Mouse (Mus musculus): ENCODE measurements around the gene Prss16. TPM values are rescaled to one million over a fixed set of nuclear protein-coding genes. Genes with fewer than 3 reads are reported as not detected.

Gene Prss16
- polyA plus RNA-seq, 1 experiment from 2014 or later = 135 TPM

DNA sequence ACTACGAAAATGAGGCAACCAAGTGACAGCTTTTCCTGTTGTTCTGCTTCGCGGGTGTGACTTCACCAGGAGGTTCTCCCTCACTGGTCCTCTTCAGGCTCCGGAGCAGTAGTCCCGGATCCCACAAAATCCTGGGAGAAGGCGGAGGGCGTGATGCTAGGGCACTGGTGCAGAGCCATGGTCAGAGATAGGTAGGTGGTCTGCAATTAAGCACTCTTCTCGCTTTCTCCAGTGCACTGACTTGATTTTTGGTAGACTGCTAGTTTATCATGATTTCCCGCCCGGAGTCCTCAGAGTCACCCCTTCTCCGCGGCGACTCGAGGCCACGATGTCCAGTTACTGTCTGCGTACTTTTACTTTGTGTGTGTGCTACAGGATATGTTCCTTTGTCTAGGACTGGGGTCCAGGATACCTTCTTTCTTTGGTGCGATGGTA, 4.9 kb upstream of the Prss16 start:
- ATAC-seq (replicated peaks; ENCODE audit: extremely low read depth, insufficient read depth, low FRiP score) = no peak
- WGBS = 13% methylated on average over 17 of the region's 17 CpGs
- Histone ChIP-seq H3K9ac (ENCODE audit: low read length) (no peak overlapping the region), H3K36me3 (ENCODE audit: control insufficient read depth, insufficient read depth) (no peaks in the 10 kb centered on the region), H3K27ac (ENCODE audit: low read length) (no peak overlapping the region; the same call in 1 of the 2 replicates), H3K9me3 (replicated peaks; ENCODE audit: control insufficient read depth, low read length) (no peaks in the 10 kb centered on the region), H3K4me1 (ENCODE audit: control insufficient read depth, insufficient read depth, low read length) (peaks cover 6% of the 10 kb centered on the region), H3K4me2 (ENCODE audit: low read depth, low read length) (peak overlapping the region; percentile 56), H3K27me3 (ENCODE audit: control insufficient read depth, insufficient read depth, low read length) (peaks cover 43% of the 10 kb centered on the region), H3K4me3 (ENCODE audit: low read length) (peak overlapping the region; percentile 38)

DNA sequence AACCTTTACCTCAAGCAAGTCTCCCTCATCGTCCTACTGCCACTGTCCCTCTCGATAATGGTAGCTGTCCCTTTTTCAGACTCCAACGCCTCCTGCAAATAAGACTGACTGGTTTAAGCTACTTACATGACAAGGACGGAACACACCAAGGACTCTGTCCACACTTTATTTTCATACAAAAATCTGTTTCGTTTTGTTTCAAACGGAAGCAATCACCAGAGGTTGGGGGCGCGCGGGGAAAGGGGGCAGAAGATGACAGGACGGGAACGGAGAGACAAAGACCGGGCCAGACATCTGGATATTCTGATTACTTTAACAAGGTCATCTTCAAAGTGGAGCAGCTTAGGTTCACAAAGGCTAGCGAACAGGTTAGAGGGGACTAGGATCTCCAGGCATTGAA, 4.2 kb upstream of the Prss16 start:
- Histone ChIP-seq H3K4me1 (ENCODE audit: control insufficient read depth, insufficient read depth, low read length) (peaks cover 6% of the 10 kb centered on the region), H3K36me3 (ENCODE audit: control insufficient read depth, insufficient read depth) (no peaks in the 10 kb centered on the region), H3K4me3 (ENCODE audit: low read length) (0 out of 2 replicates have a peak overlapping the region, but pooled peaks have one; percentile 10), H3K9me3 (replicated peaks; ENCODE audit: control insufficient read depth, low read length) (no peaks in the 10 kb centered on the region), H3K9ac (ENCODE audit: low read length) (no peak overlapping the region), H3K4me2 (ENCODE audit: low read depth, low read length) (peak overlapping the region; percentile 56; the same call in 1 of the 2 replicates), H3K27ac (ENCODE audit: low read length) (no peak overlapping the region), H3K27me3 (ENCODE audit: control insufficient read depth, insufficient read depth, low read length) (peaks cover 48% of the 10 kb centered on the region)
- 26% methylated on average over 13 of the region's 13 CpGs for WGBS
- ATAC-seq (replicated peaks; ENCODE audit: extremely low read depth, insufficient read depth, low FRiP score) = no peak

DNA sequence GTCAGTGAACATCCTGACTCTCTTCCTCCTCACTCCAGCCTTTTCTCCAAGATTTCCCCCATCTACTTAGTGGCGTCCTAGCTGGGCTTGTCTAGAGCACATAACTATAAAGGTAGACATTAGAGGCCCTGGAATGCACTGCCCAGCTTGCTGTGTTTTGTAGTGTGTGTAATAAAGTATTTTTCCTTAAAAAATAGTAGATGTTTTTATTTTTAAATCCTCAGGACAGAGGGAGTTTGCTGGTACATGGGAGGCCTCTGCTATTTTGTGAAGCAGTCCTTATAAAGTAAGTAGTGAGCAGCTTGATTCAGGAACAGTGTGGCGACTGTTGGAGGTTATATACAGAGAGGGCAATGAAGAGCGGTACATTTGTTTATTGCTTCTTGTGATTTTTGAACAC, 835 bp downstream of the Prss16 start:
- Histone ChIP-seq H3K4me2 (ENCODE audit: low read depth, low read length) (no peak overlapping the region), H3K9ac (ENCODE audit: low read length) (no peak overlapping the region), H3K4me1 (ENCODE audit: control insufficient read depth, insufficient read depth, low read length) (peaks cover 10% of the 10 kb centered on the region), H3K27me3 (ENCODE audit: control insufficient read depth, insufficient read depth, low read length) (peaks cover 75% of the 10 kb centered on the region), H3K9me3 (replicated peaks; ENCODE audit: control insufficient read depth, low read length) (no peaks in the 10 kb centered on the region), H3K4me3 (ENCODE audit: low read length) (no peak overlapping the region), H3K27ac (ENCODE audit: low read length) (no peak overlapping the region), H3K36me3 (ENCODE audit: control insufficient read depth, insufficient read depth) (no peaks in the 10 kb centered on the region)
- 84% methylated on average over 3 of the region's 3 CpGs for WGBS
- no peak for ATAC-seq (replicated peaks; ENCODE audit: extremely low read depth, insufficient read depth, low FRiP score)

DNA sequence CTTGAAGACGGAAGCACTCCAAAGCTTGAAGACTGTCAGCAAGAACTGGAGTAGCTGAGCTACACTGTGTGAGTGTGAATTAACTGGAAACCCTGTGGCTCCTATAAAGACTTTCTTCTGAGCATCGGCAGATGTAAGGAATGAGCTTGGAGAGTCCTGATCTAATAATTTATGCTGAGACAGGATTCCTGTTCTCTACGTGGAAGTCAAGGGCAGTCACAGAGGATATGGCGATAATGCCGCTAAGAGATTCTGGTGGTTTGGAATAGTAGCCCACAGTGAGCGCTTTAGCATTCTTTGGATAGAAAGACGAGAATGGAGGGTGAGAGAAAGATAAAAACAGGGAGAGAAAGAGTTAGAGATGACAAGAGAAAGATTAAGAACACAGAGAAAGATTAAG, 1.7 kb downstream of the Prss16 start:
- 55% methylated on average over 7 of the region's 7 CpGs for WGBS
- Histone ChIP-seq H3K9me3 (replicated peaks; ENCODE audit: control insufficient read depth, low read length) (no peaks in the 10 kb centered on the region), H3K9ac (ENCODE audit: low read length) (no peak overlapping the region), H3K27ac (ENCODE audit: low read length) (no peak overlapping the region), H3K4me1 (ENCODE audit: control insufficient read depth, insufficient read depth, low read length) (peaks cover 10% of the 10 kb centered on the region), H3K27me3 (ENCODE audit: control insufficient read depth, insufficient read depth, low read length) (peaks cover 81% of the 10 kb centered on the region), H3K4me3 (ENCODE audit: low read length) (peak overlapping the region; percentile 72; the same call in 1 of the 2 replicates), H3K4me2 (ENCODE audit: low read depth, low read length) (no peak overlapping the region), H3K36me3 (ENCODE audit: control insufficient read depth, insufficient read depth) (no peaks in the 10 kb centered on the region)
- no peak for ATAC-seq (replicated peaks; ENCODE audit: extremely low read depth, insufficient read depth, low FRiP score)

DNA sequence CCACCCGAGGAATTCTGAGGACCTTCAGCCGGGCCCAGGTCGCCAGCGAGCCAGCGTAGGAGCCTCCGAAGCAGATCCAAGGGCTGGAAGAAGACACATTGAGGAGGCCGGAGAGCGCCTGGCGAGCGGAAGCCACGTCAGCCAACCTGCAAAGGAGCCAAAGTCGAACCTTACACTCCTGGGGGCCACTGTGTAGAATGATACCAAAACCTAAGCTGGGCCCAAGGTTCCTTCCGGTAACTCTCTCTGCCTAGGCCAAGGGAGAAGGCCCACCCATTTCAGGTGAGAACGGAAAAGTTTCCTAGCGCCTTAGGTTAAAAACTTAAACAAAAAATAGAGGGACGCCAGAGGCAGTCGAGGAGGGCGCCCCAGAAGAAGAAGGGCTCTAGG, 2.4 kb downstream of the Prss16 start:
- Histone ChIP-seq H3K9me3 (replicated peaks; ENCODE audit: control insufficient read depth, low read length) (no peaks in the 10 kb centered on the region), H3K27ac (ENCODE audit: low read length) (no peak overlapping the region), H3K27me3 (ENCODE audit: control insufficient read depth, insufficient read depth, low read length) (peaks cover 81% of the 10 kb centered on the region), H3K9ac (ENCODE audit: low read length) (no peak overlapping the region), H3K4me1 (ENCODE audit: control insufficient read depth, insufficient read depth, low read length) (peaks cover 10% of the 10 kb centered on the region), H3K4me2 (ENCODE audit: low read depth, low read length) (peak overlapping the region; percentile 98), H3K4me3 (ENCODE audit: low read length) (peak overlapping the region; percentile 72), H3K36me3 (ENCODE audit: control insufficient read depth, insufficient read depth) (no peaks in the 10 kb centered on the region)
- 4% methylated on average over 18 of the region's 18 CpGs for WGBS
- no peak for ATAC-seq (replicated peaks; ENCODE audit: extremely low read depth, insufficient read depth, low FRiP score)

DNA sequence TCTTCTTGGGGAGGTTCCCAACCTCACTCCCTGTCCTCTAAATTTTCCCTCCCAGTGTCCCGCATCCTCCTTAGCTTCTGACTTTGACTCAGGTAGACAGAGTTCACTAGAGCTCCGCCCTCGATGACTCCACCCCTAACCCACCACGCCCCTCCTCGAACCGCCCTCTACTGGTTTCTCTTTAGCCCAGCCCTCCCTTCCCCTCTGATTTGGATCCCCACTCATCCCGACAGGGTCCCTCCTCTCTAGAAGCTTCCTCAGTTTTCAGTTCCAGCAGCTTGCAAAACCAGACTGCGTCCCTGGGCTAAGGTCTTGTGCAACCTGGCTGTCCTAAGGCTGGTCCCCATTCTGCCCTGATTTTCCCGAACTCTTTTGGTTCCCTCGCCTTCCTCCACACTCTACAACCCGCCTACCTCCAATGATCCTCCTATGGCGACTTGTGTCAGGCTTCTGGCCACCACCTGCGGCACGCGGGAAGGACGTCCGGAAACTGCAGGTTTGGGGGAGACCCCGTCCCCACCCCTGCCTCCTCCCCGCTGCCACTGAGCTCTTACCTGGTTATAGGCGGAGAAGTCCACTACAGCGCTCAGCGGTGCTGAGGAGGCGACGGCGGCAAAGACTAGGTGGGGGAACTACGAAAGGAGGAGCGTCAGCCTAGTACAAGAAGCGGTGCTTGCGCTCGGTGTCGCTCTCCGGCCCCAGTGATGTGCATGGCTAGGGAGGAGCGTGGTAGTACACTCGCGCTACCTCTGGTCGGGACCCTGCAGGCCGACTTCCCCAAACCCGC, 3.0 kb downstream of the Prss16 start:
- Histone ChIP-seq H3K4me3 (ENCODE audit: low read length) (peak overlapping the region; percentile 72), H3K27ac (ENCODE audit: low read length) (no peak overlapping the region), H3K27me3 (ENCODE audit: control insufficient read depth, insufficient read depth, low read length) (peaks cover 77% of the 10 kb centered on the region), H3K36me3 (ENCODE audit: control insufficient read depth, insufficient read depth) (no peaks in the 10 kb centered on the region), H3K4me2 (ENCODE audit: low read depth, low read length) (peak overlapping the region; percentile 98), H3K9ac (ENCODE audit: low read length) (peak overlapping the region; percentile 49), H3K9me3 (replicated peaks; ENCODE audit: control insufficient read depth, low read length) (no peaks in the 10 kb centered on the region), H3K4me1 (ENCODE audit: control insufficient read depth, insufficient read depth, low read length) (peaks cover 10% of the 10 kb centered on the region)
- peak; percentile 82 for ATAC-seq (replicated peaks; ENCODE audit: extremely low read depth, insufficient read depth, low FRiP score)
- WGBS = under 1% methylated on average over 38 of the region's 38 CpGs

DNA sequence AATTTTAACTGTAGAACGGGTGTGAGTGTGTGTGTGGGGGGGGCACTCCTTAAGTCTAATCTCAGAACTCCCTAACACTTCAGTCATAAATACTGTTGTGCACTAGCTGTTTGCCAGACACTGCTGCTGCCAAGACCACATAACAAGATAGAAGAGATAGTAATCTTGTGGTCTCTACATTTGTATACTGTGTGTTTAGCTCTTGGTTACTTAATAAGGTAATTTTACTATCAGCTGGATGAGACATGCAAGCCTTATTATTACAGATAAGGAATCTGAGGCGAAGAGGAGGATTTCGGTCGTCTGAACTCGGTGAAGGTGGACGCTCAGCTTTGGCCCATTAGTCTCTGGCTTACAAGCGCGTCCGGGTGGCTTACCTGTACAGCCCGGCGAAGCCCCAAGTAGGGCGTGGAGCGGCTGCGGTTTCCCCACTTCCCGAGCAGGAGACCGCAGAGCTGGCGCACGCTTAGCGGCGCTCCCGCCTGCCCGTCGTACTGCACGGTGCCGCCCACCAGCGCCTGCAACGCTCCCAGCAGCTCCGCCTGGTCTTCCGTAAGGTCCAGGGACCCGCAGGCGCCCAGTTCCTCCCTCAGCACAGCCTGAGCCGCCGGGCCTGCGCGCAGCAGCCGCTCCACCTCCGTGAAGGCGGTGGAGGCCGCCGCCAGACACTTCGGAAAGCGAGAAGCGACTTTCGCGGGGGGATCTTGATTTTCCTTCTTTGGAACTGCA, 3.8 kb downstream of the Prss16 start:
- Histone ChIP-seq H3K9me3 (replicated peaks; ENCODE audit: control insufficient read depth, low read length) (no peaks in the 10 kb centered on the region), H3K4me2 (ENCODE audit: low read depth, low read length) (peak overlapping the region; percentile 98), H3K4me1 (ENCODE audit: control insufficient read depth, insufficient read depth, low read length) (peaks cover 10% of the 10 kb centered on the region), H3K27me3 (ENCODE audit: control insufficient read depth, insufficient read depth, low read length) (peaks cover 78% of the 10 kb centered on the region), H3K36me3 (ENCODE audit: control insufficient read depth, insufficient read depth) (no peaks in the 10 kb centered on the region), H3K4me3 (ENCODE audit: low read length) (peak overlapping the region; percentile 72), H3K27ac (ENCODE audit: low read length) (no peak overlapping the region), H3K9ac (ENCODE audit: low read length) (peak overlapping the region; percentile 49)
- under 1% methylated on average over 45 of the region's 45 CpGs for WGBS
- ATAC-seq (replicated peaks; ENCODE audit: extremely low read depth, insufficient read depth, low FRiP score) = peak; percentile 71

DNA sequence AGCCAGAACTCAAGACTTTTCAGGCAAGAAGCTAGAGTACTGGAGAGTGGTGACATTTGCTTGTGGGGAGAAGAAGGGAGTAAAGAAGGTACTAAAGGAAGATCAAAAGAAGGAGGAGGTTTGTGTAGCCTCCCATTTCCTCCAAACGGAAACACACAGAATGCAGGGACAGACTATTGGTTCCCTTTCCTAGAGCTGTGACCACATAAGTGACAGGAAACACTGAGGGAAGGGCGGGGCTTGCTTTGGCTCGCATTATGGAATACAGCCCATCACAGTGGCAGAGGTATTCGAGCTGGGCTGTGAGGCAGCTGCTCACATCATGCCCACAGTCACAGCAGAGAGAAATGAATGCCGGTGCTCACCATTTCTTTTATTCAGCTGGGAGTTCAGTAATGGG, 7.7 kb downstream of the Prss16 start:
- H3K9me3 ChIP-seq (replicated peaks; ENCODE audit: control insufficient read depth, low read length) = no peaks in the 10 kb centered on the region
- no peak overlapping the region for H3K27ac ChIP-seq (ENCODE audit: low read length)
- peaks cover 10% of the 10 kb centered on the region for H3K4me1 ChIP-seq (ENCODE audit: control insufficient read depth, insufficient read depth, low read length)
- H3K9ac ChIP-seq (ENCODE audit: low read length) = no peak overlapping the region
- H3K27me3 ChIP-seq (ENCODE audit: control insufficient read depth, insufficient read depth, low read length) = peaks cover 81% of the 10 kb centered on the region
- H3K36me3 ChIP-seq (ENCODE audit: control insufficient read depth, insufficient read depth) = no peaks in the 10 kb centered on the region
- H3K4me3 ChIP-seq (ENCODE audit: low read length) = no peak overlapping the region
- WGBS = 17% methylated on average over 5 of the region's 5 CpGs
- no peak overlapping the region for H3K4me2 ChIP-seq (ENCODE audit: low read depth, low read length)
- ATAC-seq (replicated peaks; ENCODE audit: extremely low read depth, insufficient read depth, low FRiP score) = no peak

DNA sequence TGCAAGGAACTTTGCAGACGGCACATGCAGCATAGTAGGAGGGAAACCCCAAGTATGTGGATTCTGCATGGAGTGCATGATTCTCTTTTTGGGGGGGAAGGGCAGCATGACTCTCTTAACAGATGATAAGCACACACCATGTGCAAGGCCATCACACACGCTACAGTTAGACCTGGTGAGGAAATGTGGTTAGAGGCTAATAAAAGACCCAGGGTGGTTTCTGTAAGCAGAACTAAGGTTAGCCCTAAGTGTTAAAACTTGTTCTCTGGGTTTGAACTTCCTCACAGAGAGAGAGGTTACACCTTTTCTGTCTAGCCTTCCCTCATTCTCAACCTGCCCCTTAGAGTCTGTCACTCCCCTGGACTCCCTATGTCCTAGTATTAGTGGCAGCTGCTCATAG, 8.2 kb downstream of the Prss16 start:
- Histone ChIP-seq H3K27ac (ENCODE audit: low read length) (no peak overlapping the region), H3K36me3 (ENCODE audit: control insufficient read depth, insufficient read depth) (no peaks in the 10 kb centered on the region), H3K4me2 (ENCODE audit: low read depth, low read length) (no peak overlapping the region), H3K4me3 (ENCODE audit: low read length) (no peak overlapping the region), H3K4me1 (ENCODE audit: control insufficient read depth, insufficient read depth, low read length) (peaks cover 6% of the 10 kb centered on the region), H3K9me3 (replicated peaks; ENCODE audit: control insufficient read depth, low read length) (no peaks in the 10 kb centered on the region), H3K27me3 (ENCODE audit: control insufficient read depth, insufficient read depth, low read length) (peaks cover 82% of the 10 kb centered on the region), H3K9ac (ENCODE audit: low read length) (no peak overlapping the region)
- WGBS = 54% methylated on average over 2 of the region's 2 CpGs
- no peak for ATAC-seq (replicated peaks; ENCODE audit: extremely low read depth, insufficient read depth, low FRiP score)
